Mouse (Mus musculus): ENCODE data around the gene Zfp524. TPM values are rescaled to one million over a fixed set of nuclear protein-coding genes. Genes with fewer than 3 reads are reported as not detected.

Zfp524 gene
- total and polyA plus RNA-seq, 3 experiments = 8.7 to 17.7 (median 9.2) TPM

GRCm38 (mm10) chr7:5036136-5036535 lies 21.9 kb downstream of the Zfp524 start:
- Histone ChIP-seq H3K4me1 (ENCODE audit: control insufficient read depth, insufficient read depth, low read length) (no peaks in the 10 kb centered on the region; the same call in 1 of the 2 replicates), H3K79me2 (replicated peaks; ENCODE audit: control insufficient read depth, insufficient read depth, low read length) (no peaks in the 10 kb centered on the region), H3K9ac (ENCODE audit: low read depth, low read length) (no peak overlapping the region), H3K36me3 (ENCODE audit: control insufficient read depth, insufficient read depth, low read length) (no peaks in the 10 kb centered on the region; the same call in 1 of the 2 replicates), H3K27me3 (ENCODE audit: control insufficient read depth, insufficient read depth, low read length) (no peaks in the 10 kb centered on the region), H3K4me3 (no peak overlapping the region), H3K27ac (no peak overlapping the region)
- TF ChIP-seq CTCF (IDR thresholded peaks at IDR 0.05) (no peak), POLR2A (IDR thresholded peaks at IDR 0.05; ENCODE audit: insufficient read depth, low read depth, low read length) (no peak), EP300 (IDR thresholded peaks at IDR 0.05; ENCODE audit: insufficient read depth, low read depth, low read length) (no peak)
- intact Hi-C loops (cut with DNase I) = loop anchor here (2.0 kb wide), 1 partner anchor 15 kb away; the partner anchor contains the start of gene Zfp580
- no peak for DNase-seq
- 93% methylated on average over 9 of the region's 9 CpGs for WGBS

DNA sequence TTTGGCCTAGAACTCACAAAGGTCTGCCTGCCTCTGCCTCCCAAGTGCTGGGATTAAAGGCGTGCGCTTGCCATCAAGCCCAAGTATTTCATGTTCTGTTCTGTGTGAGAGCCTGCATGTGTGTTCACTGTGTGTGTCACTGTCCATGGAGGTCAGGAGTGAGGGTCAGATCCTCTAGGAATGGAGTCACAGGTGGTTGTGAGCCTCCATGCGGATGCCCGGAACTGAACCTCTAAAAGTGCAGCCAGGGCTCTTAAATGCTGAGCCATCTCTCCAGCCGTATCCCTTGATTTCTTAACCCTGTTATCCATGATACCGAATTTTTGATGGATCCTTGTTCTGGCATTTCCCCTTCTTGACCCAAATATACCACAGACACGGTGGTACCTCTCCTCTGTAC lies 22.8 kb downstream of the Zfp524 start:
- WGBS = 91% methylated on average over 7 of the region's 7 CpGs
- no peak for DNase-seq
- H3K79me2 ChIP-seq (replicated peaks; ENCODE audit: control insufficient read depth, insufficient read depth, low read length) = no peaks in the 10 kb centered on the region
- H3K36me3 ChIP-seq (ENCODE audit: control insufficient read depth, insufficient read depth, low read length) = no peaks in the 10 kb centered on the region; the same call in 1 of the 2 replicates
- H3K4me1 ChIP-seq (ENCODE audit: control insufficient read depth, insufficient read depth, low read length) = no peaks in the 10 kb centered on the region; the same call in 1 of the 2 replicates
- H3K9ac ChIP-seq (ENCODE audit: low read depth, low read length) = no peak overlapping the region
- no peak overlapping the region for H3K27ac ChIP-seq
- intact Hi-C loops (cut with DNase I) = loop anchor here (2.0 kb wide), 1 partner anchor 14 kb away; the partner anchor contains the start of gene Zfp580
- no peaks in the 10 kb centered on the region for H3K27me3 ChIP-seq (ENCODE audit: control insufficient read depth, insufficient read depth, low read length)
- no peak for TF ChIP-seq EP300 (IDR thresholded peaks at IDR 0.05; ENCODE audit: insufficient read depth, low read depth, low read length)
- TF ChIP-seq CTCF (IDR thresholded peaks at IDR 0.05) = no peak
- TF ChIP-seq POLR2A (IDR thresholded peaks at IDR 0.05; ENCODE audit: insufficient read depth, low read depth, low read length) = no peak
- H3K4me3 ChIP-seq = no peak overlapping the region

GRCm38 (mm10) chr7:5037467-5037866 lies 23.3 kb downstream of the Zfp524 start:
- TF ChIP-seq CTCF (IDR thresholded peaks at IDR 0.05) (no peak), EP300 (IDR thresholded peaks at IDR 0.05; ENCODE audit: insufficient read depth, low read depth, low read length) (no peak), POLR2A (IDR thresholded peaks at IDR 0.05; ENCODE audit: insufficient read depth, low read depth, low read length) (no peak)
- Histone ChIP-seq H3K4me3 (peak overlapping the region; percentile 98), H3K27ac (peak overlapping the region; percentile 98), H3K79me2 (replicated peaks; ENCODE audit: control insufficient read depth, insufficient read depth, low read length) (no peaks in the 10 kb centered on the region), H3K27me3 (ENCODE audit: control insufficient read depth, insufficient read depth, low read length) (no peaks in the 10 kb centered on the region), H3K4me1 (ENCODE audit: control insufficient read depth, insufficient read depth, low read length) (no peaks in the 10 kb centered on the region; the same call in 1 of the 2 replicates), H3K36me3 (ENCODE audit: control insufficient read depth, insufficient read depth, low read length) (no peaks in the 10 kb centered on the region; the same call in 1 of the 2 replicates), H3K9ac (ENCODE audit: low read depth, low read length) (no peak overlapping the region)
- DNase-seq = no peak
- intact Hi-C loops (cut with DNase I) = loop anchor here (2.0 kb wide), 1 partner anchor 13 kb away; the partner anchor contains the start of gene Zfp580
- 69% methylated on average over 8 of the region's 8 CpGs for WGBS

GRCm38 (mm10) chr7:5038109-5038732 lies 24.0 kb downstream of the Zfp524 start, which contains the start of gene Zfp784:
Gene Zfp784, minus strand, starts transcription at chr7:5038446.
- DNase-seq = peak; percentile 96 to 97
- TF ChIP-seq EP300 (IDR thresholded peaks at IDR 0.05; ENCODE audit: insufficient read depth, low read depth, low read length) = 0 out of 2 replicates have a peak, but pooled peaks have one; percentile 12
- TF ChIP-seq POLR2A (IDR thresholded peaks at IDR 0.05; ENCODE audit: insufficient read depth, low read depth, low read length) = peak; percentile 81
- peak; percentile 3; the same call in 1 of the 2 replicates for TF ChIP-seq CTCF (IDR thresholded peaks at IDR 0.05)
- Histone ChIP-seq H3K9ac (ENCODE audit: low read depth, low read length) (peak within 1 kb of the TSS; percentile 91), H3K4me1 (ENCODE audit: control insufficient read depth, insufficient read depth, low read length) (no peaks in the 10 kb centered on the region; the same call in 1 of the 2 replicates), H3K4me3 (peak within 1 kb of the TSS; percentile 98), H3K79me2 (replicated peaks; ENCODE audit: control insufficient read depth, insufficient read depth, low read length) (no peaks in the 10 kb centered on the region), H3K27me3 (ENCODE audit: control insufficient read depth, insufficient read depth, low read length) (no peaks in the 10 kb centered on the region), H3K27ac (peak within 1 kb of the TSS; percentile 98), H3K36me3 (ENCODE audit: control insufficient read depth, insufficient read depth, low read length) (no peaks in the 10 kb centered on the region; the same call in 1 of the 2 replicates)
- intact Hi-C loops (cut with DNase I) = loop anchor here (2.0 kb wide), 1 partner anchor 17 kb away; the partner anchor contains the start of genes Ccdc106 and Zfp865
- under 1% methylated on average over 48 of the region's 48 CpGs for WGBS

- WGBS = 28% methylated on average over 5 of the region's 5 CpGs
- no peak for TF ChIP-seq POLR2A (IDR thresholded peaks at IDR 0.05; ENCODE audit: insufficient read depth, low read depth, low read length)
- TF ChIP-seq CTCF (IDR thresholded peaks at IDR 0.05) = no peak
- TF ChIP-seq EP300 (IDR thresholded peaks at IDR 0.05; ENCODE audit: insufficient read depth, low read depth, low read length) = no peak
- Histone ChIP-seq H3K36me3 (ENCODE audit: control insufficient read depth, insufficient read depth, low read length) (no peaks in the 10 kb centered on the region; the same call in 1 of the 2 replicates), H3K27ac (peak overlapping the region; percentile 98), H3K79me2 (replicated peaks; ENCODE audit: control insufficient read depth, insufficient read depth, low read length) (no peaks in the 10 kb centered on the region), H3K4me3 (peak overlapping the region; percentile 98), H3K4me1 (ENCODE audit: control insufficient read depth, insufficient read depth, low read length) (no peaks in the 10 kb centered on the region; the same call in 1 of the 2 replicates), H3K9ac (ENCODE audit: low read depth, low read length) (no peak overlapping the region), H3K27me3 (ENCODE audit: control insufficient read depth, insufficient read depth, low read length) (no peaks in the 10 kb centered on the region)
- intact Hi-C loops (cut with DNase I) = loop anchor here (2.0 kb wide), 1 partner anchor 18 kb away; the partner anchor contains the start of genes Ccdc106 and Zfp865
- DNase-seq = no peak
These were observed 24.7 kb downstream of the Zfp524 start for GRCm38 (mm10) chr7:5038940-5039339.

GRCm38 (mm10) chr7:5044981-5045380 lies 30.8 kb downstream of the Zfp524 start:
- TF ChIP-seq CTCF (IDR thresholded peaks at IDR 0.05) (no peak), EP300 (IDR thresholded peaks at IDR 0.05; ENCODE audit: insufficient read depth, low read depth, low read length) (no peak), POLR2A (IDR thresholded peaks at IDR 0.05; ENCODE audit: insufficient read depth, low read depth, low read length) (no peak)
- 60% methylated on average over 2 of the region's 2 CpGs for WGBS
- no peaks in the 10 kb centered on the region for H3K27me3 ChIP-seq (ENCODE audit: control insufficient read depth, insufficient read depth, low read length)
- no peak overlapping the region for H3K9ac ChIP-seq (ENCODE audit: low read depth, low read length)
- H3K36me3 ChIP-seq (ENCODE audit: control insufficient read depth, insufficient read depth, low read length) = no peaks in the 10 kb centered on the region
- intact Hi-C loops (cut with DNase I) = no loop called here
- DNase-seq = no peak
- no peaks in the 10 kb centered on the region for H3K4me1 ChIP-seq (ENCODE audit: control insufficient read depth, insufficient read depth, low read length)
- no peak overlapping the region for H3K27ac ChIP-seq
- H3K79me2 ChIP-seq (replicated peaks; ENCODE audit: control insufficient read depth, insufficient read depth, low read length) = no peaks in the 10 kb centered on the region
- H3K4me3 ChIP-seq = no peak overlapping the region

Measured in heart, adult 2 months (tissue).